Mouse (Mus musculus) cerebellum, adult 2 months (tissue): ENCODE results near the gene Arhgap35.

Experiments
- CTCF ChIP-seq: fragments of 200-500 bp; IDR thresholded peaks from 2 replicates; pipeline ENCODE4 v1.5.1; 2011; ENCODE audit warnings: low read depth, mild to moderate bottlenecking, control low read depth, low read length, moderate library complexity, borderline replicate concordance; ENCODE audit not compliant: insufficient read depth
- POLR2A ChIP-seq: fragments of 200-500 bp; IDR thresholded peaks from 2 replicates; pipeline ENCODE4 v1.6.1; 2011; ENCODE audit warnings: low read length, control low read depth, borderline replicate concordance; ENCODE audit not compliant: insufficient read depth

GRCm38 (mm10) chr7:16614888-16615715 lies at the start of gene Arhgap35:
- TF ChIP-seq POLR2A (peak; percentile 91), CTCF (no peak)
